Mouse (Mus musculus): ENCODE measurements around the gene Syngr1. TPM values are rescaled to one million over a fixed set of nuclear protein-coding genes. Genes with fewer than 3 reads are reported as not detected.
A peak's percentile ranks its signal among the peaks of the same experiment; 100 is the strongest.
"Not testable (repeated sequence)": the region's sequence is repeated elsewhere in the genome, so short reads cannot be mapped to it uniquely, and the experiment has no call there.

Gene Syngr1
- polyA plus RNA-seq, 1 experiment from 2014 or later, result 32.8 TPM

DNA sequence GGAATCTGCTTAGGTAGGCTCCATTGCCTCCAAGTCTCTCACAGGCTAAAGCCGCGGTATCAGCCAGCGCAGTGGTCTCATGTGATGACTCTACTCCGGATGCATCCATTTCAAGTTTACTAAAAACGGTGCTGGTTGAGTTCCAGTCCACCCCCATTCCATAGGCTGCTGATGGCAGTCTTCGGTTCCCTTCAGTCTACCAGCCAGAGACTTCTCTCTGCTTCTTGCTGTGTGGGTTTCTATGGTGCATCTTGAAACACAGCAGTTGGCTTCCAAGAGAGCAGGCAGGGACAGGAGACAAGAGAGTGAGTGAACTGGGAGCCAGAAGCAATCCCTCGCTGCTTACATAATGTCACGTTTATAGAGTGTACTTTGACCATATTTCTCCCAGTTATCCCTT, 16.0 kb downstream of the Syngr1 start:
- no peak overlapping the region for H3K27ac ChIP-seq
- H3K4me2 ChIP-seq, result no peak overlapping the region
- H3K9me3 ChIP-seq, result no peaks in the 10 kb centered on the region
- no peak overlapping the region for H3K9ac ChIP-seq
- no peaks in the 10 kb centered on the region for H3K36me3 ChIP-seq
- no peaks in the 10 kb centered on the region for H3K27me3 ChIP-seq (replicated peaks)
- 91% methylated on average over 8 of the region's 8 CpGs for WGBS
- no peak overlapping the region for H3K4me3 ChIP-seq (replicated peaks)
- no peaks in the 10 kb centered on the region for H3K4me1 ChIP-seq
- ATAC-seq (ENCODE audit: insufficient read depth, low FRiP score, low read depth), result no peak

DNA sequence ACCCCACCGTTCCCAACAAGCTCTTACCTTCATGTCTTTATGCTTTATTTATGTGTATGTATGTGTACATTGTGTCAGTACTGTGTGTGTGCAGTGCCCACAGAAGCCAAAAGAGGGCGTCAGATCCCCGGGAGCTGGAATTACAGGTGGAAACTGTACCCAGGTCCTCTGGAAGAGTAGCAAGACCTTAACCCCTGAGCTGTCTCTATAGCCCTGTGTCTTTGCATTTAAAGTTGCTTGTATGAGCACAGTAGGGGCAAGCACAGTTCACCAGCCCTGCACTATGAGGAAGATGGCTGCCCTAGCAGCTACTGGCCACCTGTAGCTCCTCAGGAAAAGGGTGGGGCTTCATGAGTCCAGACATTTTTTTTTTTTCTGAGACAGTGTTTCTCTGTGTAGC, 16.4 kb downstream of the Syngr1 start:
- H3K9ac ChIP-seq, result no peak overlapping the region
- no peaks in the 10 kb centered on the region for H3K36me3 ChIP-seq
- WGBS, result 77% methylated on average over 3 of the region's 3 CpGs
- no peaks in the 10 kb centered on the region for H3K4me1 ChIP-seq
- no peak overlapping the region for H3K4me3 ChIP-seq (replicated peaks)
- no peaks in the 10 kb centered on the region for H3K27me3 ChIP-seq (replicated peaks)
- ATAC-seq (ENCODE audit: insufficient read depth, low FRiP score, low read depth), result no peak
- H3K9me3 ChIP-seq, result no peaks in the 10 kb centered on the region
- no peak overlapping the region for H3K27ac ChIP-seq
- no peak overlapping the region for H3K4me2 ChIP-seq

DNA sequence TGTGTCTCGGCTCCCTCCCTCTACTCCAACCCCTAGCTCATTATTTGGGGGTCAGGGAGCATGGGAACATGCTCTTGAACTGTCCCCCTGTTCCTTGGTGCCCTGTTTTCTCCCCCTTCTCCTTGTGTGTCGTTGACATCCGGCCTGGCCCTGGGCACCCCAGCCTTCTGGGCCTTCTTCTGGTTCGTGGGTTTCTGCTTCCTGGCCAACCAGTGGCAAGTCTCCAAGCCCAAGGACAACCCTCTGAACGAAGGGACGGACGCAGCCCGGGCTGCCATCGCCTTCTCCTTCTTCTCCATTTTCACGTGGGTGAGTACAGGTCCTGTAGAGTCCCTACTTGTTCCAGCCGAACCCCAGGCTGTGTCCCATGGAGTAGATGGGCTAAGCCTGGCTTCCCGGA, 20.3 kb downstream of the Syngr1 start:
- Histone ChIP-seq H3K9me3 (no peaks in the 10 kb centered on the region), H3K4me2 (no peak overlapping the region), H3K36me3 (no peaks in the 10 kb centered on the region), H3K27me3 (replicated peaks) (no peaks in the 10 kb centered on the region), H3K27ac (no peak overlapping the region), H3K4me1 (no peaks in the 10 kb centered on the region), H3K4me3 (replicated peaks) (no peak overlapping the region), H3K9ac (no peak overlapping the region)
- no peak for ATAC-seq (ENCODE audit: insufficient read depth, low FRiP score, low read depth)
- WGBS, result 78% methylated on average over 12 of the region's 12 CpGs

DNA sequence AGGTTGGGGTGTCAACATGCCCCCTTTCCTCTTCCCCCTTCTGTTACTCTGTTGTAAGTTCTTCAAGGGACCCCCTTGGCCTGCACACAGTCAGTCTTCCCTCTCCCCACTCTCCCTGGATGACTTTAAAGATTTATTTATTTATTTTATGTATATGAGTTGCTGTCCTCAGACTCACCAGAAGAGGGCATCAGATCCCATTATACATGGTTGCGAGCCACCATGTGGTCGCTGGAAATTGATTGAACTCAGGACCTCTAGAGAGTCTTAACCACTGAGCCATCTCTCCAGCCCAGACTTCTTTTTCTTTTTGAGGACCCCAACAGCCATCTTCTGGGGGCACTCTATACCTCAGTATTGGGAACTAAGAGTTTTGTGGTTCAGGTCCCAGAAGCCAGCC, 21.4 kb downstream of the Syngr1 start:
- Histone ChIP-seq H3K9me3 (no peaks in the 10 kb centered on the region), H3K27me3 (replicated peaks) (no peaks in the 10 kb centered on the region), H3K4me3 (replicated peaks) (no peak overlapping the region), H3K36me3 (no peaks in the 10 kb centered on the region), H3K9ac (no peak overlapping the region), H3K27ac (no peak overlapping the region), H3K4me1 (no peaks in the 10 kb centered on the region), H3K4me2 (no peak overlapping the region)
- no peak for ATAC-seq (ENCODE audit: insufficient read depth, low FRiP score, low read depth)
- 42% methylated on average over 2 of the region's 2 CpGs for WGBS

DNA sequence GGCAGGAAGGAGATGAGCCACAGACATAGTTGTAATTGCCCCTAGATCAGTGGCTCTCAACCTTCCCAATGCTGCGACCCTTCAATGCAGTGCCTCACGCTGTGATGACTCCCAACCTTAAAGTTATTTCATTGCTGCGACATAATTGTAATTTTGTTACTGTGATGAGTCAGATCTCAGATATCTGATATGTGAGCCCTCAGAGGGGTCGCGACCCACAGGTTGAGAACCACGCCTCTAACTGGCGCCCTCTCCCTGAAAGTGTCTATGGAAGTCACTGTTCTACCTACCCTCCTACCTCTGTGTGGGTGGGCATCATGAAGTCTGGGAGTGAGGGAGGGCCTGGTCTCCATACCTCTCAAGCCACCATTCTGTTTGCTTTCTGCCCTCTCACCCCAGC, 23.3 kb downstream of the Syngr1 start:
- H3K36me3 ChIP-seq, result no peaks in the 10 kb centered on the region
- H3K4me1 ChIP-seq, result no peaks in the 10 kb centered on the region
- no peak overlapping the region for H3K4me3 ChIP-seq (replicated peaks)
- H3K9me3 ChIP-seq, result no peaks in the 10 kb centered on the region
- ATAC-seq (ENCODE audit: insufficient read depth, low FRiP score, low read depth), result no peak
- WGBS, result 82% methylated on average over 7 of the region's 7 CpGs
- no peak overlapping the region for H3K9ac ChIP-seq
- no peak overlapping the region for H3K27ac ChIP-seq
- H3K27me3 ChIP-seq (replicated peaks), result no peaks in the 10 kb centered on the region
- no peak overlapping the region for H3K4me2 ChIP-seq

DNA sequence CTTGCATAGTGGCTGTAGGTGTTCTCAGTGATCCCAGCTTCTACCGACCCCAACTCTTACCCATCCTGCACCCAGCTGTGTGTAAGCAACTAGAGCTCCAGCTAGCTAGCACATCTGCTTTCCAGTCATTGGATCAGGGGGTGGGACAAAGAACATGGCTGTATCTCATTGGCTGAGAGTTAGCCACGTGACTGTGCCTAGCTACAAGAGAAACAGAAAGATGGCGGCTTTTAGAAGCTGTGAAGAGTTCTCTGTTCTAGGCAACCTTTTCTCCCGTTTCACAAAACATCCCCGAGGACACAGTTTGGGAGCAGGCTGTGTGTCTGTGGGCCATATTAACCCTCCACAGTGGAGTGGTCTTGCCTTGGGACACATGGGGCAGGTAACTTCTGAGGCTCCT, 24.1 kb downstream of the Syngr1 start:
- WGBS, result 59% methylated on average over 5 of the region's 5 CpGs
- ATAC-seq (ENCODE audit: insufficient read depth, low FRiP score, low read depth), result no peak
- no peak overlapping the region for H3K4me3 ChIP-seq (replicated peaks)
- H3K27me3 ChIP-seq (replicated peaks), result no peaks in the 10 kb centered on the region
- H3K27ac ChIP-seq, result no peak overlapping the region
- H3K4me2 ChIP-seq, result no peak overlapping the region
- H3K4me1 ChIP-seq, result no peaks in the 10 kb centered on the region
- H3K36me3 ChIP-seq, result no peaks in the 10 kb centered on the region
- H3K9me3 ChIP-seq, result no peaks in the 10 kb centered on the region
- no peak overlapping the region for H3K9ac ChIP-seq

DNA sequence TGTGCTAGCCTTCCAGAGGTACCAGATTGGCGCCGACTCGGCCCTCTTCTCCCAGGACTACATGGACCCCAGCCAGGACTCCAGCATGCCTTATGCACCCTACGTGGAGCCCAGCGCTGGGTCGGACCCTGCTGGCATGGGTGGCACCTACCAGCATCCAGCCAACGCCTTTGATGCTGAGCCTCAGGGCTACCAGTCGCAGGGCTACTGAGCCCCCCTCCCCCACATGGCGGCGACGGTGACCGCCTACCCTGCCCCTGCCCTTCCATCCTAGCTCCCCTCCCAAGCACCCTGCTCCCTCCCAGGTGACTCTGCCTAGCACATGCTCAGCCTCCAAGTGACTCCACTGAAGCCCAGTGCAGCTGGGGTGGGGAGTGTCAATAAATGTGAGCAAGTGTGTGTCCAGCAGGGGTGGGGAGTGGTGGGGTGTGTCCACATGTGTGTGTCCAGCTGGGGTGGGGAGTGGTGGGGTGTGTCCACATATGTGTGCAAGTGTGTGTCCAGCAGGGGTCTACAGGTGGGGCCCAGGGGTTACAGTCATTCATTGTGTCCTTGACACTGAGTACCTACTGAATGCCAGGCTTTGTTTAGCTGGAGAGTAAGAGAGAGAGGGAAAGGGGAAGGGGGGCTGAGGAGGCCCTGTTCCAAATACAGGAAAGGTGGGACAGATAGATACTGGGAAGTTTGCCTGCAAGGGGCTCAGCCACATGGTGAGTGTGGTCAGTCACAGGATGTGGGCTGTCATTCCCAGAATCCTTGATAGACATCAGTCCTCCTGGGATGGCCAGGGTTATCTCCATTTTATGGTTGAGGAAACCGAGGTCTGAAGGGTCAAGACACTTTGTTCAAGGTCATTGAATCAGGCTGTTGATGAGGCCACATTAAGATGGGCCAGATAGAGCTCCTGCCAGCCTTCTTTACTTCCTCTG, 25.0 kb downstream of the Syngr1 start:
- H3K9ac ChIP-seq, result no peak overlapping the region
- H3K4me3 ChIP-seq (replicated peaks), result no peak overlapping the region
- no peak overlapping the region for H3K4me2 ChIP-seq
- H3K9me3 ChIP-seq, result no peaks in the 10 kb centered on the region
- H3K4me1 ChIP-seq, result no peaks in the 10 kb centered on the region
- peak overlapping the region; percentile 51; the same call in 1 of the 2 replicates for H3K27ac ChIP-seq
- ATAC-seq (ENCODE audit: insufficient read depth, low FRiP score, low read depth), result peak; percentile 73
- no peaks in the 10 kb centered on the region for H3K36me3 ChIP-seq
- WGBS, result 65% methylated on average over 13 of the region's 13 CpGs
- H3K27me3 ChIP-seq (replicated peaks), result no peaks in the 10 kb centered on the region

DNA sequence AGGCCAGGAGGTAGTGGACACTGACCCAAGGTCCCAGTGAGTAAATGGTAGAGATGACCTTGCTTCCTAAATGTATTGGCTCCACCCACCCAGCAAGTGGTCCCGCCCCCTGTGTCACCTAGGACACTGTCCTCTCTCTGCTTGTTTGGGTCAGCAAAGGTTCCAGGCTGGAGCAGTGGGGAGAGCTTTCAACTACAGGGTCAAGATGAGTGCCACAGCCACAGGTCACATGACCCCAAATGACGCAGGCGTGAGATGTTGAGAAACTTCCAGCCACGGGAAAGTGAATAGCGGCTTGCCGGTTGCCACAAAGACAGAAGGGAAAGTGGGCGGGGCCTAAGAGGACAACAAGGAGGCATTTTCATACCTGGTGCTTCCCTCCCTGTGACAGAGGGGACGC, 26.0 kb downstream of the Syngr1 start:
- no peak overlapping the region for H3K4me2 ChIP-seq
- H3K4me3 ChIP-seq (replicated peaks), result no peak overlapping the region
- no peak overlapping the region; the same call in 1 of the 2 replicates for H3K27ac ChIP-seq
- H3K9me3 ChIP-seq, result no peaks in the 10 kb centered on the region
- no peaks in the 10 kb centered on the region for H3K27me3 ChIP-seq (replicated peaks)
- 56% methylated on average over 8 of the region's 8 CpGs for WGBS
- no peaks in the 10 kb centered on the region for H3K36me3 ChIP-seq
- no peaks in the 10 kb centered on the region for H3K4me1 ChIP-seq
- no peak overlapping the region for H3K9ac ChIP-seq
- ATAC-seq (ENCODE audit: insufficient read depth, low FRiP score, low read depth), result no peak

DNA sequence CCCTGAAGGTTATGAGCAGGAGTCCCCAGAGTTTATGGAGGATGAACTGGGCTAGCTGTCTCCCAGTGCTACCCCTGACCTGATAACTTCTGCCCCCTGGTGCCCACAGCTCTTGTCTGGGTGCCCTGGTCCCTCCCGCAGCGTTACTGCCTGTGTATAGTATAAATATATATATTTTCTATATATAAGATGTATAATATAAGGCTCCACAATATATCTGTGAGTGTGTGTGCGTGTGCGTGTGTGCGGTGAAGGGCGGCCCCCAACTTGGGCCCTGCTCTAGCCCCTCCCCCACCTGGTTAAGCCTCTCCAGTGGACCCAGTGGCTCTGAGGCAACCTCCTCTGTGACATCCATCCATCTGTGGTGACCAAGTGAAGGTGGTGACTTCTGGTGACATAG, 27.9 kb downstream of the Syngr1 start:
- Histone ChIP-seq H3K9ac (no peak overlapping the region), H3K27ac (no peak overlapping the region), H3K4me2 (no peak overlapping the region), H3K4me3 (replicated peaks) (no peak overlapping the region), H3K27me3 (replicated peaks) (no peaks in the 10 kb centered on the region), H3K9me3 (no peaks in the 10 kb centered on the region), H3K4me1 (no peaks in the 10 kb centered on the region), H3K36me3 (no peaks in the 10 kb centered on the region)
- 88% methylated on average over 6 of the region's 6 CpGs for WGBS
- ATAC-seq (ENCODE audit: insufficient read depth, low FRiP score, low read depth), result no peak

DNA sequence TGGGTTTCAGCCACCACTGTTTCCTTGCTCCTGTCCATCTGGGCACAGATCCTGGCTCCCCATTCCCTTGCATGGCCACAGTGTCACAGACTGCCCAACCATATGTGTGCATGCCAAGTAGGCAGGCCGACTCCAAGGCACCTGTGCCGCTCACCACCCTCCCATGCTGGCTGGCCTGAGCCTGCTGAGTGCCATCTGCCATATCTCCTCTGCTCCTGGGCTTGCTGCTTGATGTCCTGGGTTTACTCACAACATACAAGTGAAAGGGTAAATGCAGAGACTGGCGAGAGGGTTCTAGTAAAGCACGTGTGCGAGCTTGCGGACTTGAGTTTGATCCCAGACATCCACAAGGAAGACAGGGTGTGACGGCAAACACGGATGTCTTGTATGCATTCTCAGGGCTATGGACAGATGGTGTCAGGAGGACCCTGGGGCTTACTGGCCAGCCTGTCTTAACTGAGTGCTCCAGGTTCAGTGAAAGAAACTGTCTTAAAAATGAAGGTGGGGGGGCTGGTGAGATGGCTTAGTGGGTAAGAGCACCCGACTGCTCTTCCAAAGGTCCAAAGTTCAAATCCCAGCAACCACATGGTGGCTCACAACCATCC, 30.7 kb downstream of the Syngr1 start:
- Histone ChIP-seq H3K9me3 (no peaks in the 10 kb centered on the region), H3K9ac (no peak overlapping the region), H3K4me2 (no peak overlapping the region), H3K4me3 (replicated peaks) (no peak overlapping the region), H3K27ac (no peak overlapping the region), H3K4me1 (no peaks in the 10 kb centered on the region), H3K27me3 (replicated peaks) (no peaks in the 10 kb centered on the region), H3K36me3 (no peaks in the 10 kb centered on the region)
- whole genome bisulfite sequencing, result 94% methylated on average over 9 of the region's 9 CpGs
- no peak for ATAC-seq (ENCODE audit: insufficient read depth, low FRiP score, low read depth)

DNA sequence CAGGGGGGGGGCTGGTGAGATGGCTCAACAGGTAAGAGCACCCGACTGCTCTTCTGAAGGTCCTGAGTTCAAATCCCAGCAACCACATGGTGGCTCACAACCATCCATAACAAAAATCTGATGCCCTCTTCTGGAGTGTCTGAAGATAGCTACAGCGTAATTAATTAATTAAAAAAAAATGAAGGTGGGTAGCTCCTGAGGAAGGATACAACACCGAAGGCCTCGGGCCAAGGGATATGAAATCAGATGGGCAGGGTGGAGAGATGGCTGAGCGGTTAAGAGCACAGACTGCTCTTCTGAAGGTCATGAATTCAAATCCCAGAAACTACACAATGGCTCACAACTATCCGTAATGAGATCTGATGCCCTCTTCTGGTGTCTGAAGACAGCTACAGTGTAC, 31.3 kb downstream of the Syngr1 start:
- H3K9ac ChIP-seq; H3K27ac ChIP-seq; H3K9me3 ChIP-seq; H3K4me3 ChIP-seq (replicated peaks); H3K4me1 ChIP-seq; H3K27me3 ChIP-seq (replicated peaks); H3K4me2 ChIP-seq; ATAC-seq (ENCODE audit: insufficient read depth, low FRiP score, low read depth); H3K36me3 ChIP-seq: not testable (repeated sequence)
- 92% methylated on average over 6 of the region's 6 CpGs for WGBS

DNA sequence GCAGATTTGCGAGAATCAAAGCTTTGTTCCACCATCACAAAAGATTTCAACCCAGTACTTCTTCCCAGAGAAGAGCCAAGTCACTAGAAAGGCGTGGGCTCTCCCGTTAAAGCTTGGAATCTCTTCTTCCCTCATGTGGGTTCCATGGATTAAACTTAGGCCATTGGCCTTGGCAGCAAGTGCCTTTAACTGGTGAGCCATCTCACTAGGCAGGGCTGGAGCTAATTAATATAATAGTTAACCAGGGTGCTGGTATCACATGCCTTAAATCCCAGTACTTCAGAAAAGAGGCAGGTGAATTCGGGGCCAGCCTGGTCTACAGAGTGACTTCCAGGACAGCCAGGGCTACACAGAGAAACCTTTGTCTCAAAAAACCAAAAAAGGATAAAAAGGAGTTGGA, 33.5 kb downstream of the Syngr1 start:
- WGBS, result 81% methylated on average over 4 of the region's 4 CpGs
- Histone ChIP-seq H3K9ac (no peak overlapping the region), H3K9me3 (no peaks in the 10 kb centered on the region), H3K27ac (no peak overlapping the region), H3K4me3 (replicated peaks) (no peak overlapping the region), H3K36me3 (no peaks in the 10 kb centered on the region), H3K27me3 (replicated peaks) (no peaks in the 10 kb centered on the region), H3K4me2 (no peak overlapping the region), H3K4me1 (no peaks in the 10 kb centered on the region)
- ATAC-seq (ENCODE audit: insufficient read depth, low FRiP score, low read depth), result no peak
